Mouse (Mus musculus) layer of hippocampus, adult 9-11 months (tissue): ENCODE data around the gene Fam173a.
"Not testable (repeated sequence)": the region's sequence is repeated elsewhere in the genome, so short reads cannot be mapped to it uniquely, and the experiment has no call there.

ENCODE experiments used
- DNase-seq: peaks from one replicate; pipeline ENCODE4 v3.0.0; 2022

The Fam173a gene

GRCm38 (mm10) chr17:25755627-25756377, 36.9 kb downstream of the Fam173a start:
- DNase-seq = no peak

- no peak for DNase-seq
Measured at GRCm38 (mm10) chr17:25755086-25755485, 37.6 kb downstream of the Fam173a start.

GRCm38 (mm10) chr17:25754241-25754640, 38.5 kb downstream of the Fam173a start, which contains the start of gene Msln:
Msln (minus strand) TSS chr17:25754378.
- no peak for DNase-seq

GRCm38 (mm10) chr17:25751446-25751845, 41.3 kb downstream of the Fam173a start:
- no peak for DNase-seq

- DNase-seq = no peak
Measured at GRCm38 (mm10) chr17:25749314-25749713, 43.4 kb downstream of the Fam173a start.

- no peak for DNase-seq
Measured at GRCm38 (mm10) chr17:25748238-25748637, 44.5 kb downstream of the Fam173a start.

GRCm38 (mm10) chr17:25744311-25744710, 48.4 kb downstream of the Fam173a start:
- DNase-seq = no peak

GRCm38 (mm10) chr17:25743831-25744230, 48.9 kb downstream of the Fam173a start:
- no peak for DNase-seq

GRCm38 (mm10) chr17:25741471-25741870, 51.2 kb downstream of the Fam173a start:
- not testable (repeated sequence) for DNase-seq
